Mouse (Mus musculus) thymus, postnatal 36 days (tissue): ENCODE measurements around the gene Acer3.
"Not testable (repeated sequence)": the region's sequence is repeated elsewhere in the genome, so short reads cannot be mapped to it uniquely, and the experiment has no call there.

Source experiments
- DNase-seq, 2 experiments: peaks; one replicate each; pipeline ENCODE4 v3.0.0; 2022; ENCODE audit warnings: mixed read lengths in 2 of 2

Gene Acer3

DNA sequence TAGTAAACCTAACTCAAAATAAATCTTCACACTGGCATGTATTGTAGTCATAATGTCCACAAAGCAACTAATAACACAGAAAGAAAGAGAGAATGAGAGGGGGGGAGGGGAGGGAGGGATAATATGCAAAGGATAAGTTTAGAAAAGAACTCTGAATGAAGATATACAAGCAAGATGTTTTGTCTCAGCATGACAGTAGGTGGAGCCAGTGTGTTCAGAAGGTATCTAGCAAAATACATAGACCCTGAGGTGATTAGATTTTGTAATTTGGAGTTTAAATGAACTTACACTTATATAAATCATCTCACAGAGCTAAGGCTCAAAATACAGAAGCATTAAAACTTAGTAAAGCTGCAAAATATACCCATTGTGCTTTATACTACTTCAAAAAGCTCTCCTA is 44.7 kb downstream of the Acer3 start:
- DNase-seq, result no peak

DNA sequence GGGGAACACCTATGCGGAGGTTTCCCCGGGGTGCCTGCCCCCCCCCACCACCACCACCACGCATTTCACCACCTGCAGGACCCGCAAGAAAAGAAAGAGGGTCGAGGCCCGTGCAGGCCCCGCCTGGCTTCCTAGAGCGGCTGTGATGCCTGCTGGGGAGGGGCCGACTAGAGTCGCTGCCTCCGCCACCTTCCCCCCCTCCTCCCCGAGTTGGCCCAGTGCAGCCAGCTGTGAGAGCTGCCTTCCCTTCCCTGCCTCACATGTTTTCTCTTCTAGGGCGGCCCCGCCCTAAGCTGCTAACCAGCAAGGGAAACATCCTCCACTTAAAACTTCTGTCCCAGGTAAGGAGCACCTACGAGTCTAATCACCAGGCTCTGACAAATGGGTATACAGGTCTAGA is 52.8 kb downstream of the Acer3 start:
- DNase-seq, result peak in 1 of 2 experiments; percentile 8

DNA sequence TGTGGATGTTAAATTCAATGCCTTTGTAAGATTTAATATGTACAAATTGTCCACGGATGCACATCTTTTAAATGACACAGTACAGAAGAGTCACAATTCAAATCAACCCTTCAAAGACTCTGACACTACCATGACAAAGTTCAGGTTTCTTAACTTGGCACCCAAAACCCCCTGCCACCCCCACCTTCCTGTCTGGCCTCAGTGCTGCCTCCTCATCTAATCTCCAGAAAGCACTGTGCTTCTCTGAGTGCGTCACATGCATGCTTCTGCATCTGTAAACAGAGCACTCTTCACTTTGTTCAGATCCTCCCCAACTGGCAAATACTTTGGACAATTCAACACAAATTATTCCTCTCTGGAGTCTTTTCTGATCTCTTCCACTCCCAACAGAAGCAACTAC is 68.5 kb downstream of the Acer3 start:
- DNase-seq, result no peak

DNA sequence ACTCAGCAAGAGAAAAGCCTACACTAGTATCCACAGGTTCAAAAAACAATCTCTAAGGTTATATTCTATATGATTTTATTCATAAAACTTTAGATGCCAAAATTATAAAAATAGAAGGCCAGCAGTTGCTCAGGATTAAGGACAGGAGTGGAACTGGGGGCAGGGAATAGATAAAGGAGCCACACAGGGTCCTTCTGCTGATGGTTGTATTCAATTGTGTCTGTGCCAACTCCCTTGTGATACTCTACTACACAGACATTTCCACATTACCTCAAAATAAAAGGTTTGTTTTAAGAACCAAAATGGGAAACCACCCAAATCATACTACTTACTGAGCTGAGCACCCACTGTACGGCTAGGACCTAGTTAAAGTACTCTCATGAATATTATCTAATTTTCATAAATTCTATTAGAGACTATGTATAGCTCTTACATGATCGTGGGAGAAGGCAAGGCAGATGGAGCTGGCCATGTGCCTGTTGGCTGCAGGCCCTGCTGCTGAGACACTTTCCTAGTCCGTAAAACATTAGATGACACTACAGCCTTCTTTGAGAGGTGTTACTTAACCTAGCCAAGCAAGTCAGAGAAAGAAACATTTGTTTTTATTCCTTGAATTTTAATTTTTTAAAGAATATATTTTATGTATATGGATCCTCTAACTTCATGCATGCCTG is 84.2 kb downstream of the Acer3 start:
- DNase-seq, result no peak

DNA sequence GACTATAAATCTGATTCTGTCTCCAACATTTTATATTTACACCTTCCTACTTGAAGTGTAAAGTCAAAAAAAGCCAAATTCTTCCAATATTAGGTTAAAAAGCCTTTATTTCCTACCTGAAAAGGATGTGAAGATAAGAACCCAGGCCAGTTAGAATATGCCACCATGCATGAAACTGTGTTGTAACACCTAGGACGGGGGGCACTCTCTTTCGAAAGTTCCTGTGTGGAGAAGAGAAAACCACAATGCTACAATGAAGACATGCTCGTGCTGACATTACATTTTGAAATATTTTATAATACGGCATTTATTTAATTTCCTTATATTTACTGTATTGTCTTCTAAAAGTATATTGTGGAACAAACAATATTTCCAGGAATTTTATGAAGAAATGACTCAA is 97.2 kb downstream of the Acer3 start:
- DNase-seq, result no peak

DNA sequence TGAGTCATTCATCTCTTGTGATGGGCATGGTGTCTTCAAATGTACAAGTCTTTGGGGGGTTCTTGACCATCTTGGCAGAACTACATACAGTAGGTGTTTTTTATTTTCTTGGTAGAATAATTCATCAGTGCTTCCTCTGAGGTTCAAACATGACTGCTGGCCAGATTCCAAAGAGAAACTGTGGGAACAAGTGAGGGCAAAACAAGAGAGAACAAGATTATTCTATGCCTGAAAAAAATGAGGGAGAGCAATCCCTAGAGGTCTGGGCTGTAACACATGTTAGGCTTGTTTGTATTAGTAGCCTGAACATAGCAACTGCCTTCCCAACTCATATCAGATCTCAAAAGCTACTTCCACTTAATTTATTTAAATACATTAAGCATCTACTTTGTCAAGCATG is 104.3 kb downstream of the Acer3 start:
- no peak for DNase-seq

DNA sequence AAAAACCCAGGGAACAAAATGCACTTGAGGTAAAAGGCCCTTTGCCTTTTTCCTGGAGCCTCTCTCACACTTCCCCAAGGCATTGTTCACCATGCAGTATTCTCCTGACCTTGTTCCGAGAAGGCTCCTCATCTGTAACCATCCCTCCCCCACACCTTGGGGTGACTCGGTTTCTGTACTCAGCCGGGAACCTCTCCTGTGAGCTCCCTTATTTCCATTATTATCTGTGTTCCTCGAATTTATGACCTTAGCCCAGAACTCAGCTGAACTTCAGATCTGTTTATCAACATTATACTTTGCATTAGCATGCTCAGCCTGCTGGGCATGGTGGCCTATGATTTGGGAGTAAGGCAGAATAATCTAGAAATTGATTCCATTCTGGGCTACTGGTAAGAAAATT is 118.1 kb downstream of the Acer3 start:
- no peak for DNase-seq

DNA sequence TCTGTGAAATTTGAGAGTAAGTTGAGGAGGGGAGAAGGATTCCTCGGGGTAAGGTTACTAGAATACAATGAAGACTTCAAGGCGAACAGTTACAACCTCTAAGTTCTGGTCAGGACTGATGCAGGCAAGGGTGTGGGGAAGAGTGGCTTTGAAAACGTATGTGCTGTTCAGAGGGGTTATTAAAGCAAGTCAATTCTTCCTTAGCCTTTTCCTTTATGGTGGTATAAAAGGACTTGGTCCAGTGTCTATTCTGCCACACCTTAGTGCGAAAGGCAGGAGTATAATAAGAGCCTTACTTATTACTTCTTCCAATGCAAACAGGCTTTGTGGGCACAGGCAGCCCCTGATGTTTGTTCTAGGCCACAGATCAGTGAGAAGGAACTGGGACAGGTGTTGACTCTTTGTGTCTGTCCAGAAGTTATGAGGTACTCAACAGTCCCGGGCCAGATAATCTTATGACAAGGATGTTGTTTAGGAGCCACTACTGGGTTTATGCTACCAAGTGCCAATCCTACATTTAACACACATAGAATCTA is 119.4 kb downstream of the Acer3 start:
- DNase-seq, result no peak

DNA sequence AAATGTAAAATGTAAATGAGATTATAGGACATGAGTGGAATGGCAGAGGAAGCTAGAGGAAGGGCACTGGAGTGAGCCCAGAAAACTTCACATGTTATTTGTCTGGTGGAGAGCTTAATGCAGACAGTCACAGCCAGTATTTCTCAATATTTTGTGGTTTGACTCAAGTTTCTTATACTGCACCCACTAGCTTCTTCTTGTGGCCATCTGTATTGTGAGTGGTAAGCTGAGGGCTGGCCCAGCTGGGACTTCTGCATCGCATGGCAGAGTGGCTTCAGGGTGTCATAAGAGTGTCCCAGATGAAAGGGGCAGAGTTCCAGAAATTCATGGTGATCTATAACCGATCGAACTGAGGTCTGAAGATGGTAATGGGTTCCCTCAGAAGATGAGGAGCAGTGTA is 120.6 kb downstream of the Acer3 start:
- DNase-seq, result no peak

DNA sequence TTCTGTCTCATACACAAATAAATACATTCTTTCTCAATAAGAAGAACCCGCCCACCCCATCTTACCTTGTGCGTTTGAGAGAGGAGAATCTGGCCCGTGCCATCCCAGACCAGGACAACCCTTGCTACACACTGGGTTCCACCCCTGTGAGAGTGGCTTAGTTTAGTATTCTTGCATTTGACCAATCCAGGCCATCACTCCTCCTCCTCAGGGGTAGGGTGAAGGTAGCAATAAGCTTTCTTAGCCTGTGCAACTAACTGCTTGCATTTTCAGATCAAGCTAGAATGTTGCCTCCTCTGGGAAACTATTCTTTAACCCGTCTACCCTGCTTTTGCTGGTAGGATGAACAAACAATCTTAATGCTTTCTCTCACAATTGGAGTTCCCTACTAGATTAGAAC is 121.6 kb downstream of the Acer3 start, which contains the start of gene B3gnt6:
Gene B3gnt6 (minus strand): TSS at position 101 of the 400 bp plus-strand sequence.
- DNase-seq, result no peak

DNA sequence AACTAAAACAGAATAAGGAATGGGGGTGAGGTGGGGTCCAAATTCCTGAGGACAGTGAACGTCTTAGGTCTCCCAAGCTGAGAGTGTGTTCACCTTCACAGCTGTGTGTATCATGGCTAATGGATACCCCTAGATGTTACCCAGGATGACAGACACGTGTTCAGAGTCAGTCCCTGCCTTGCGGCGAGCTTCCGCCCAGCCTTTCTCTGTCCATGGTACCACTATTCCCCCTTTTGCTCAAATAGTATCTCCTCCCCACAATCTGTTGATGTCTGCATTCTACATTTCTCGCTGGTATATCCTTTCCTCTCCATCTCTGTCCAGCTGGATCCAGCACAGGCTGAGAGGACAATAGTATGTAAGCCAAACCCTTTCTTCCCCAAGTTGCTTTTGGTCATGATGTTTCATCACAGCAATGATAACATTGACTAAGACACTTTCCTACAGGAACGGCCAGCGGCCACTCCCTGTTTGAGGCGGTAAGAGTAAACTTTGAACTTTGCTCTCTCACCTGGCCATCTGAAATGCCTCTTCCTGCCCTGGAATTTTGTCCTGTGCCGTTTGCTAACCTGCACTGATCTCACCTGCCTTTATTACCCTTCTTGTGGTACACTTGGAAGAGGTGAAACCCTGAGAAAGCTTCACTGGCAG is 125.7 kb downstream of the Acer3 start:
- DNase-seq, result no peak

DNA sequence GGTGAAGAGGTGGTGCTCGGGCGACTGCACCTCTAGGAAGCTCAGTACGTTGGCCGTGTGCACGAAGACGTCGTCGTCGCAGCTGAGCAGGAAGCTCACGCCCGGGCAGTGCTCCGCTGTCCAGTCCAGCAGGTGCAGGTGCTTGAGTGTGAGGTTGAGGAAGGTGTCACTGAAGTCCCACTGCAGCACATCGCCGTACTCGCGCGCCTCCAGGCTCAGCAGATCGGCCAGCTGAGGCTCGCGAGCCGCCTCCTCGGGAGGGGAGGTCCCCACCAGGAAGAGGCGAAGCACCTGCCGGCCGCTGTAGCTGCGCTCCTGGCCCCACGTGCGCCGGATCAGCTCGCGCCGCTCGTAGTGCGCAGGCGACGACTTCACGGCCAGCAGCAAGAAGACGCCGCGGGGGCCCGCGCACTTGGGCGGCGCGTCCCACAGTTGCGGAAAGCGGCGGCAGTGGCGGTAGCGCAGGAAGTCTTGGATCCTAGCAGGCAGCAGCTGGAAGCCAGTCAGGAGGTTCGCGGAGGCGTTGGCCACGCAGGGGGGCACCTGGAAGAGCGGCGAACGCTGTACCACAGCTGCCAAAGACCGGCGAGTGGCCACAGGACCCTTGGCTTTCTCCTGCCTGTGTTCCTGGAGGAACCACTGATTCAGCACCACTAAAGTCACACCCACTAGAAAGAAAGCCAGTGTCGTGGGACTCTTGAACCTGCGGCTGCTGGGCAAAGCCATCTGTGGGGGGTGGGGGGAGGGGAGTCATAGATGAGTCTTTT is 126.8 kb downstream of the Acer3 start:
- peak; percentile 54 to 67 for DNase-seq

DNA sequence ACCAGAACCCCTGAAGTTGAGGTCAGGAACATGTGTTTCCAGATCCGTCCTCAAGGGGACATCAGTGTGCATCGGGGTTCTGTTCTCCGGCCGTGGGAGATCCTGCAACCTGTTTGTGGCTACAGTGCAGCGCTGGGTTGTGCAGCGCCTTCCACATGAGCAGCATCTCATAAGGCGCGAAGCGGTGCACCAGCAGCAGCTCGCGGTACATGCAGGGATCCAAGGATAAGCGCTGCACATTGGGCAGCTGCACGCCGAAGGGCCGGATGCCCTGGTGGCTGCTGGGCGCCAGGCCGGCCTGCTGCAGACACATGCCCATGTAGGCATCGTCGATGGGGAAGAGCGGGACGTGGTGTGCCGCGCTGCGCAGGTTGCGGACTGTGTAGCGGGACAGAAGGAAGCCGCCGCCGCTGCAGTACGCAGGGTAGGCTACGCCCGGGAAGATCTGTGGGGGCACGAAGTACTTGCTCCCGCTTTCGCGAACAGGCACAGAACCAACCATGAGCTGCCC is 127.4 kb downstream of the Acer3 start:
- DNase-seq, result peak; percentile 37 to 40

DNA sequence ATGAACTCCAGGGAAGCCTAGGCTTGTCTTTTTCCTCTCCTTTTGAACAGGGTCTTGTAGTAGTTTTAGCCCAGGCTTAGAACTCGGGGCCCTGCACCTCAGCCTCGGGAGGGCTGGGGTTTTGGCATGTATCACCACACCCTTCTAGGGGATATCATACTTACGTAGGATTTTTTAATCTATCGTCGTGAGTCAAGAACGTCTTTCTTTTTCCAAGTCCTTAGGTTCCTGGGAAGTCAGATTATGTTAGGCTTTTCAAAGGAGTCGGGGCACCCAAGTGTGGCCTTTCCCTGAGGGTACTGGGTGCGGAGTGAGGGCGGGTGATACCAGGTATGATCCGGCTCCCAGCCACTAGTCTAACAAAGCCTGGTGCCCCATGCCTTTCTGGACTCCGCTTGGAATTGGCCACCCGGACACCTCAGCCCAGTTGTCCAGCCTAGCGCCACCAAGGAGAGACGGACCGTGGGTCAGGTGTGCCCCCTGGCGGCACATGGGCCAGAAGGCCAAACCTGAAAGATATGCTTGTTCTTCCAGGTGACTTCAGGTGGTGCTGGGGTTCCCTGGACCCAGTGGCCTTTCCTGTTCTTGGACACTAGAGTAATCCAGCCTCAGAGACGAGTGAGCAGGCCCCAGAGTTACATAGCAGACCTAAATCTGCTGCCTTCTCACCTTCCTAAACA is 129.3 kb downstream of the Acer3 start:
- DNase-seq, result peak in 1 of 2 experiments; percentile 32

DNA sequence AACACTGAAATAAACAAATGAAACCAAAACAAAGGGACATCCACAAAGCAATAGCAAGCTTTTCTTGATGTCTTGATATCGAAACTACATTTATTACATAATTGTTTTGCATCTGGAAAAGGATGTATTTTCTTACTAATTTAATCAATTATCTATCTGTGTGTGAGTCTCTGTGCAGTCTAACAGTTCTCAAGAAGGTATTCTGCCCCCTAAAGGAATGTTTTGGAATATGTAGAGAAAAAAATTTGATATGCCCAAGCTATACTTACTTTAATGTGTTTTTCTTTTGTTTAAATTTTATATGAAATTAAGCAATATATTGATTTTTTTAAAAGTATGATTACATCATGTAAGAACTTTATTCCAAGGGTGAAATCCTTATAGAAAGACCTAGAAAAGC is 130.4 kb downstream of the Acer3 start:
- no peak for DNase-seq

DNA sequence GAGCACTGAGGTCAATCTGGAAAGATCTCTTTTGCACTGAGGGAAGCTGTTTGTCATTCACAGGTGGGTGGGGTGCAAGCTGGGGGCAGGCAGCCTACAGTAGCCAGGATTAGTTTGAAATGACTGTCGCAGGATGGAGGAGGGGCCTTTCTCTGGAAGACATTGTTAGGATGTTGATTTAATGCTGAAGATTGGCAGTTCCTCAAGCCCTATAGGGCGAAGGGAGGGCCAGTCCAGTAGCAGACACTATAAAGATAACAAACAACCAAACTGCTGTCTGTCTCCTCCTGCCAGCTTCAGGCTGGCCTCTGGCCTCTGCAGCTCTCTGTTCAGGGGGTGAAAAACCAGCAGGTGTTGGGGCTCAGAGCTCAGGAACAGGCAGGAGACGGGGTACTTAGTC is 131.3 kb downstream of the Acer3 start:
- no peak for DNase-seq

DNA sequence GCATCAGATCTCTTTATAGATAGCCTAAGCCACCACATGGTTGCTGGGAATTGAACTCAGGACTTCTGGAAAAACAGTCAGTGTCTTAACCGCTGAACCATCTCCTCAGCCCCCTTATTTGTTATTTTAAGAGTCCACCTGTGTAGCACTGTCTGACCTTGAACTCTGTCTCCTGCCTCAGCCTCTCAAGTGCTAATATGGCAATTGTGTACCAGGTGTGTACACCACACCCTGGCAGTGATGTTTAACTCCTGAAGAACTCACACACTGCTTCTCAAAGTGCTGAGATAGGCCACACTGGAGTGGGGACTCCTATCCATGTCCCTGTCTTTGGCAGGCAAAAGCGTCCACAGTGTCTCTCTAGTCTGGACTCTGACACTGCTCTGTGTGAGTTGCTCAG is 132.3 kb downstream of the Acer3 start:
- DNase-seq, result no peak

DNA sequence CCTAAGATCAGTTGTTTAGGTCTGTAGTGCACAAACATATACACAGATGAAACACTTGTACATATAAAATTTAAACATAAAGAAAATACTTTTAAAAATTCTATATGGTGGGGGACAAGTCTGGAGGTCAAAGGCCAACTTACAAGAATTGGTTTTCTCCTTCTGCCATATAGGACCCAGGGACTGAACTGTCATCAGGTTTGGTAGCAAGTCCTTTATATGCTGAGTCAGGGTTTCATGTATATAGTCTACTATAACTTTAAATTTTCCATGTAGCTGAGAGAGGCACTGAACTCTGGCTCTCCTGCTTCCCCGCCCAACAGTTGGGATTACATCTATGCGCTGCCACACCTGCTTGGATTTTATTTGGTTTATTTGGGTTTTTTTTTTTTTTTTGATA is 132.8 kb downstream of the Acer3 start:
- DNase-seq, result no peak

DNA sequence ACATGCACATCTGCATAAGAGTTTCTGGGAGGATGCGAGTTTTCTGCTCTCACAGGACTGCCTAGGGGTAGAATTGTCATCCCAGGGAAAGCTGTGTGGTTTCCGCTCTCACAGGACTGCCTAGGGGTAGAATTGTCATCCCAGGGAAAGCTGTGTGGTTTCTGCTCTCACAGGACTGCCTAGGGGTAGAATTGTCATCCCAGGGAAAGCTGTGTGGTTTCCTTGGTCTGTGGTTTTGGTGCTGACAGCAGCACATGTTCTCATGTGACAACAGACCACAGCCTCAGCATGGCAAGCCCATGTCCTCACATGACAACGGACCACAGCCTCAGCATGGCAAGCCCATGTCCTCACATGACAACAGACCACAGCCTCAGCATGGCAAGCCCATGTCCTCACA is 133.7 kb downstream of the Acer3 start:
- DNase-seq, result not testable (repeated sequence)

DNA sequence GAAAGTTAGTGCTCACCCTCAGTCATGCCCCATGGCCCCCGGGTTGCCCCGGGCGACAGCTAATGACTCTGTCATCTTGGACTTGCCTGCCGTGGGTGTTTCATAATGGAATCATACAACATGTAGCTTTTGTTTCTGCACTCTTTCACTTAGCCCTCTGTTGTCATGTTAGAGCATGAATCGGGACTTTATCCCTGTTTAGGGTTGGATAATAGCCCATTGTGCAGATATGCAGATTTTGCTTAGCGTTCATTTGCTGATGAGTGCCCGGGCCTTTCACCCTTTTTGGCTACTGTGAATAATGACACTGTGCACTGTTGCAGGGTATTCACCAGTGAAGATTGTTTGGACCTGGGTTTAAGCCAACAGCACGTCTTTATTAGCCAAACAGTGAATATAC is 134.4 kb downstream of the Acer3 start:
- DNase-seq, result no peak

DNA sequence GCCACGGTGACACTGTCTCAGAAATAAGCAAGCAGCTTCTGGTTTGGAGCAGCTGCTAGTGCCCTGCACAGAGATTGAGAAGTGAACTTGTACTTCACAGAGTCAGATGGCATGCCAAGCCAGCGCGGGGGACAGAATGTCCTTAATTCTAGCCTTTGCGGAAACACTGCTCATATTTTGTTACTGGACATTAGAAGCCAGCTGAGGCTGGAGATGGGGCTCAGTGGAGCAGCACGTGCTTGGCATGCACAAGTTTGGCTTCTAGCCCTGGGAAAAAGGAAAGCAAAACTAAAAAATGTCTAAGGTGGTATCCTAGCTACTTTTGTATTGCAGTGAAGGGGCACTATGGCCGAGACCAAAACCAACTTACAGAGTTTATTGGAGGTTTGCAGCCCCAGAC is 135.7 kb downstream of the Acer3 start:
- DNase-seq, result no peak

DNA sequence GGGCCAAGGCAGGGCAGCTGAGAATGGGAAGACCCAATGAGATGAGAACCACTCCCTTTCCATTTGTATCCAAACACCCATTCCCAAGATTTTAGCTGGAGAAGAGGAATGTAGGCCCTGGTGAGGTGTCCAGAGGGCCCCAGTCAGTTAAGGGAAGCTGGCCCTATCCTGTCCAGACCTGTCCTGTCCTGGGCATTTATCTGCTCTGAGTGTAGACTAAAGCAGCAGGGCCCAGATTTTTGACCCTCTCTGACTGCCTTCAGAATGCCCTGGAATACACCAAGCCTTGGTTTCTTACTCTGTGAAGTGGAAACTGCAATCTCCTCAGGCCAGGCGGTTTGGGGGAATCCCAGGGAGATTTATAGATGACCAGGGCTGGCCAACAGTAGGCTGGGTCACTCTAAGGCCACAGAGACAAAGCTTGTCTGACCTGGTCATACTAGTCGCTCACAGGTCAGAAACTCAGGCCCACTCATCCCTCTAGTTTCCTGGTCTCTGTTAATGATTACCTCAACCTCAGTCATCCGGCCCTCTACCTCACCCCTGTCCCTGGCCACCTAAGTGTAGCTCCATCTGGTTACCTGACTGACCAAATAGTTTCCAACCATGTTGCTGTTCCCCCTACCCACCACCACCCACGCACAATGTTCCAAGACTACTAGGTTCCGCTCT is 142.3 kb downstream of the Acer3 start:
- DNase-seq, result no peak
